Mouse (Mus musculus) ES-E14 (cell line): ENCODE results near the gene Ppp1r1c. TPM values are rescaled to one million over a fixed set of nuclear protein-coding genes. Genes with fewer than 3 reads are reported as not detected.

Experiments used
- DNase-seq: peaks from one replicate; pipeline ENCODE4 v3.0.0-alpha.2; 2013; ENCODE audit warnings: low read depth, low spot score
- H3K27ac ChIP-seq: 2 replicates; pipeline ENCODE4 v1.5.1; 2012; ENCODE audit warnings: low read depth, mild to moderate bottlenecking, low read length, moderate library complexity, mixed read lengths; ENCODE audit not compliant: poor library complexity, insufficient read depth, severe bottlenecking
- H3K36me3 ChIP-seq: 2 replicates; pipeline ENCODE4 v1.6.1; 2012; ENCODE audit warnings: mild to moderate bottlenecking, low read length, moderate library complexity, mixed read lengths; ENCODE audit not compliant: control insufficient read depth, poor library complexity, insufficient read depth, severe bottlenecking
- H3K4me1 ChIP-seq, 2 experiments: fragments of 150-350 bp in 1 of 2; sonication (generic) in 1 of 2; 2 replicates each; pipeline ENCODE4 v1.6.1; 2012; ENCODE audit warnings: low read length in 2 of 2, mild to moderate bottlenecking in 1 of 2, mixed read lengths in 1 of 2; ENCODE audit not compliant: control insufficient read depth in 2 of 2, insufficient read depth in 2 of 2, poor library complexity in 1 of 2
- H3K4me3 ChIP-seq, 2 experiments: fragments of 150-350 bp in 1 of 2; sonication (generic) in 1 of 2; 2 replicates each; pipeline ENCODE4 v1.5.1; 2012; ENCODE audit warnings: low read length in 2 of 2, low read depth in 1 of 2, mild to moderate bottlenecking in 1 of 2, mixed read lengths in 1 of 2; ENCODE audit not compliant: insufficient read depth in 1 of 2, poor library complexity in 1 of 2, severe bottlenecking in 1 of 2
- H3K9ac ChIP-seq: 2 replicates; pipeline ENCODE4 v1.6.1; 2012; ENCODE audit warnings: low read depth, mild to moderate bottlenecking, low read length, mixed read lengths; ENCODE audit not compliant: poor library complexity, insufficient read depth, severe bottlenecking
- H3K9me3 ChIP-seq: fragments of 150-350 bp; sonication (generic); 2 replicates; pipeline ENCODE4 v1.6.1; 2012; ENCODE audit warnings: low read depth, mild to moderate bottlenecking, low read length; ENCODE audit not compliant: control insufficient read depth, insufficient read depth
- CHD2 ChIP-seq: IDR thresholded peaks from 2 replicates; pipeline ENCODE4 v1.6.1; 2014; ENCODE audit warnings: mild to moderate bottlenecking, low read depth, low read length, inconsistent platforms
- HCFC1 ChIP-seq: IDR thresholded peaks from 2 replicates; pipeline ENCODE4 v1.6.1; 2012; ENCODE audit warnings: low read length, inconsistent platforms, borderline replicate concordance; ENCODE audit not compliant: insufficient read depth
- MAFK ChIP-seq: IDR thresholded peaks from 2 replicates; pipeline ENCODE4 v1.6.1; 2014; ENCODE audit warnings: mild to moderate bottlenecking, low read depth, low read length, inconsistent platforms; ENCODE audit not compliant: insufficient read depth
- ZC3H11A ChIP-seq: IDR thresholded peaks from 2 replicates; pipeline ENCODE4 v1.6.1; 2012; ENCODE audit warnings: low read depth, mild to moderate bottlenecking, inconsistent platforms, low read length, borderline replicate concordance
- ZNF384 ChIP-seq: IDR thresholded peaks from 2 replicates; pipeline ENCODE4 v1.6.1; 2012; ENCODE audit warnings: low read depth, low read length, inconsistent platforms
- in situ Hi-C, 2 experiments: fragments of 600-800 bp; cut with MboI; formaldehyde crosslinking; loops; one replicate each; pipeline ENCODE4 v1.15.1; 2025; ENCODE audit warnings: low sequenced_read_pairs in 2 of 2, inconsistent platforms in 1 of 2; ENCODE audit not compliant: unreplicated experiment in 2 of 2
- total RNA-seq: library from RNA; depleted of rRNA; stranded (reverse); fragments of 300-350 nt; gene quantifications from 2 replicates; pipeline ENCODE4 v1.2.3, GENCODE M21; 2012; rRNA removed

Ppp1r1c gene
- total RNA-seq: not detected in 2 replicates

GRCm38 (mm10) chr2:79707575-79707974 lies at the start of gene Ppp1r1c:
Ppp1r1c (plus strand) TSS chr2:79707780.
- in situ Hi-C loops: no loop called here
- Histone ChIP-seq H3K4me1 (no peaks in the 10 kb centered on the region), H3K27ac (no peak within 1 kb of the TSS), H3K4me3 (no peak within 1 kb of the TSS), H3K9me3 (no peaks in the 10 kb centered on the region), H3K36me3 (no peaks in the 10 kb centered on the region), H3K9ac (no peak within 1 kb of the TSS)
- TF ChIP-seq MAFK (no peak), ZNF384 (no peak), ZC3H11A (no peak), HCFC1 (no peak), CHD2 (no peak)
- no peak for DNase-seq

GRCm38 (mm10) chr2:79660417-79661185 lies 47.0 kb upstream of the Ppp1r1c start:
- Histone ChIP-seq H3K9ac (no peak overlapping the region), H3K4me1 (no peaks in the 10 kb centered on the region), H3K9me3 (no peaks in the 10 kb centered on the region), H3K4me3 (no peak overlapping the region), H3K27ac (no peak overlapping the region), H3K36me3 (peaks cover 13% of the 10 kb centered on the region)
- TF ChIP-seq ZNF384 (no peak), MAFK (no peak), ZC3H11A (no peak), CHD2 (no peak)
- in situ Hi-C loops: no loop called here
- DNase-seq: no peak

- no peak overlapping the region for H3K27ac ChIP-seq
- no peak for DNase-seq
- H3K9ac ChIP-seq: no peak overlapping the region
- no peaks in the 10 kb centered on the region for H3K9me3 ChIP-seq
- TF ChIP-seq MAFK (no peak), ZNF384 (no peak), CHD2 (no peak), ZC3H11A (no peak), HCFC1 (no peak)
- peaks cover 13% of the 10 kb centered on the region for H3K36me3 ChIP-seq
- in situ Hi-C loops: no loop called here
- no peaks in the 10 kb centered on the region for H3K4me1 ChIP-seq
- no peak overlapping the region for H3K4me3 ChIP-seq
Observed at GRCm38 (mm10) chr2:79661486-79662104, 46.0 kb upstream of the Ppp1r1c start.

GRCm38 (mm10) chr2:79664532-79665286 lies 42.9 kb upstream of the Ppp1r1c start:
- Histone ChIP-seq H3K9me3 (no peaks in the 10 kb centered on the region), H3K4me3 (no peak overlapping the region), H3K36me3 (peaks cover 6% of the 10 kb centered on the region), H3K27ac (no peak overlapping the region), H3K4me1 (0 out of 4 replicates have a peak, but pooled peaks cover 0 to 2% of the 10 kb centered on the region in 2 experiments), H3K9ac (no peak overlapping the region)
- DNase-seq: no peak
- no peak for TF ChIP-seq ZNF384
- in situ Hi-C loops: no loop called here
